Mouse (Mus musculus): ENCODE results near the gene Scmh1. TPM values are rescaled to one million over a fixed set of nuclear protein-coding genes. Genes with fewer than 3 reads are reported as not detected.

The Scmh1 gene
- total RNA-seq, 4 experiments from 2014 or later: 48.4 to 55.5 (median 53.9) TPM

GRCm38 (mm10) chr4:120544896-120545295, 139.8 kb downstream of the Scmh1 start:
- no peak for DNase-seq (ENCODE audit: low spot score in 2 of 2)

GRCm38 (mm10) chr4:120556592-120556991, 151.5 kb downstream of the Scmh1 start:
- DNase-seq (ENCODE audit: low spot score in 2 of 2): no peak

GRCm38 (mm10) chr4:120565726-120566125, 160.6 kb downstream of the Scmh1 start:
- DNase-seq (ENCODE audit: low spot score in 2 of 2): no peak

- no peak for DNase-seq (ENCODE audit: low spot score in 2 of 2)
These were observed 162.9 kb downstream of the Scmh1 start for GRCm38 (mm10) chr4:120568005-120568404.

GRCm38 (mm10) chr4:120569025-120569424, 163.9 kb downstream of the Scmh1 start:
- DNase-seq (ENCODE audit: low spot score in 2 of 2): no peak

- DNase-seq (ENCODE audit: low spot score in 2 of 2): peak; percentile 92
These were observed 164.7 kb downstream of the Scmh1 start, which contains the start of gene Ctps for GRCm38 (mm10) chr4:120569486-120570437. Ctps (minus strand) TSS chr4:120570276.

GRCm38 (mm10) chr4:120570438-120571069, 165.5 kb downstream of the Scmh1 start:
- DNase-seq (ENCODE audit: low spot score in 2 of 2): no peak

GRCm38 (mm10) chr4:120571070-120571464, 166.0 kb downstream of the Scmh1 start:
- DNase-seq (ENCODE audit: low spot score in 2 of 2): no peak

- DNase-seq (ENCODE audit: low spot score in 2 of 2): no peak
These were observed 166.6 kb downstream of the Scmh1 start for GRCm38 (mm10) chr4:120571691-120572090.

Other genes with a start within 250 kb of the Scmh1 start
- gene Edn2, start 244.1 kb upstream of the Scmh1 start, total RNA-seq (2022): not detected
- 1 to 10 TPM; 2.8 to 4.6 (median 3.9) TPM for gene Foxo6, start 117.9 kb upstream of the Scmh1 start, total RNA-seq (2022)
- gene Slfnl1, start 127.0 kb downstream of the Scmh1 start, total RNA-seq (2022): under 1 TPM in 2 of 4 experiments, not detected in 2; 0.24 to 0.27 TPM
- gene Ctps, start 165.0 kb downstream of the Scmh1 start, total RNA-seq (2022): 10 to 100 TPM; 13.2 to 14.6 (median 13.9) TPM
- gene Gm8439, start 183.5 kb downstream of the Scmh1 start, total RNA-seq (2022): not detected

Data from gastrocnemius, adult 8-10 months (tissue).